Mouse (Mus musculus) activated CD4-positive, CD25-positive, alpha-beta regulatory T cell, adult 4 months (primary cell): ENCODE measurements around the gene Sox21. TPM values are rescaled to one million over a fixed set of nuclear protein-coding genes. Genes with fewer than 3 reads are reported as not detected.

Experiments
- ATAC-seq: one replicate; pipeline ENCODE4 v1.8.0; 2017
- polyA plus RNA-seq, 2 experiments: library from polyadenylated mRNA; unstranded; fragments of 100-300 nt; shearing (Covaris generic); gene quantifications; one replicate each; pipeline ENCODE4 v1.2.1; 2017

Gene Sox21
- polyA plus RNA-seq, 2 experiments from 2014 or later, result not detected

- ATAC-seq, result no peak
Observed at GRCm38 (mm10) chr14:118225061-118225743, 11.6 kb downstream of the Sox21 start.

DNA sequence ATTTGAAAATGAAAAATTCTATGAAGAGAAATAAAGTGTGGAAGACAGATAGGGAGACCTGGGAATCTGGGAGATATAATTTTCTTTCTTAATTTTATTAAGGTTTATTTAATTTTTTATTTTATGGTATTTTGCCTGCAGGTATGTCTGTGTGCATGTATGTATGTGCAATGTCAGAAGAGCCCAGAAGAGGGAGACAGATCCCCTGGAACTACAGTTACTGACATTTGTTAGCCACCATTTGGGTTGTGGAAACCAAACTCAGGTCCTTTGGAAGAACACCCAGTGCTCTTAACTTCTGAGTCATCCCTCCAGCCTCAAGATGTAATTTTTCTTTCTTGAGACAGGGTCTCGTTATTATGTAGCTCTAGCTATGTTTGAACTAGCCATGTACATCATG, 15.9 kb downstream of the Sox21 start:
- ATAC-seq, result no peak

- ATAC-seq, result no peak
Observed at GRCm38 (mm10) chr14:118216826-118217225, 20.0 kb downstream of the Sox21 start.

DNA sequence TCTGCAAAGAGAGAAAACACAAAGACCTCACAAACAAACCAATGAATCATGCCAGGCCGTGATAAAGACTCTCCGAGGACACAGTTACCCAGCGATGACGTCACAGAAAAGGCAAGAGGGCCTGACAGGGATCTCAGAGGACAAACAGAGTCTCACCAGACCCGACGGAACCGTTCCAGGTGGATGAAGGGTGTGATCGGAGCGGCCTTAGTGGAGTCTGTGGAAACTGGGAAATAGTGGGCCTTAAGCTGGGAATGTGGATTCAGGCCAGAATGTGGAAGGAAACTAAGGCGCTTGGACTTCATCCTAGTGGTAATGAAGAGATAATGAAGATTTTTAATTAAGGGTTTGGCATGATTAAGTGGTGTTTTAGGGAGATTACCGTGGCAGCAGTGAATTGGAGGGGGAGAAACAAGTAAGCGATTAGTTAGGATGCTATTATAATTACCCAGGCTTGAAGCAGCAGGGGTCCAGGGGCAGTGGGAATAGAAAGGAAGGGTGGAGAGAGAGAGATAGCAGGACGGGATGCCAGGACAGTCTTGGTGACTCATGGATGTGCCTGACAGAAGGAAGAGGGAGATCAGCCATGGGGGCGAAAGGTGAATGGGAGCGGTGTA, 24.5 kb downstream of the Sox21 start:
- no peak for ATAC-seq

GRCm38 (mm10) chr14:118209642-118210041, 27.2 kb downstream of the Sox21 start:
- ATAC-seq, result no peak

- no peak for ATAC-seq
Observed at GRCm38 (mm10) chr14:118207347-118207746, 29.5 kb downstream of the Sox21 start.

GRCm38 (mm10) chr14:118203031-118203430, 33.8 kb downstream of the Sox21 start:
- no peak for ATAC-seq

- no peak for ATAC-seq
Observed at GRCm38 (mm10) chr14:118202006-118202405, 34.8 kb downstream of the Sox21 start.

DNA sequence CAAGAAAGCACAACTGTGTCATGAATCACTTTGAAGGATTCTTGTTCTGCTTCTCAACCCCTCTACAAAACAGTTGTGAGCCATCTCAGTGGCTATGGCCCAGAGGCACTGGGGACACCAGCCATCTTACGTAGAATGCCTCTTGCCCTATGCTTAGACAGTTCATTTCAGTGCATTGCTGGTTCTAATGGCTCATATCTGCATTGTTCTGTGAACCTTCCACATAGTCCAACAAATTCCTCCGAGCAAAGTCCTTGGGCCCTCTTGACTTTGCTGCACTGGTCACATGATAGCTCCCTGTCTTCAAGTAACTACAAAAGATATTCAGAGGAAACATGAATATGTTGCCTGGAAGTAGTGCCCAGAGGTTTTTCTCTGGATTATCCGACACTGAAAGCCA, 36.1 kb downstream of the Sox21 start:
- no peak for ATAC-seq

GRCm38 (mm10) chr14:118197063-118197462, 39.8 kb downstream of the Sox21 start:
- ATAC-seq, result no peak

GRCm38 (mm10) chr14:118194219-118194914, 42.5 kb downstream of the Sox21 start:
- ATAC-seq, result no peak

DNA sequence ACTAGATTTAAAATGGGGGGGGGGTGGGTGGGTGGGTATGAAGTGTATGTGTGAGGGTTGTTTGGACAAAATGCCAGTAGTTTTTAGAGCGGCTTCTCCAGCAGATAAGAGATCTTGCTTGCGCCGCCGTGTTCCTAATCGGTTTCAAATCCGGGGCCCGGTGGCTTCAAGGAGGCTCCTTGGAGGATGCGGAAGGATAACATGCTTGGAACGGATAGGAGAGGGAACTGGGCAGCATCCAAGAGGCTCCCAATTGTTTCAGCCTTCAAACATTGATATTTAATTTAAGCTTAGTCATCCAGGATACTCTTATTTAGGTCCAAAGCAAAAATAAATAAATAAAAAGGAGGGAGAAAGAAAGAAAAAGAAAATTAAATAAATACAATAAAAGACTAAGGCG, 43.2 kb downstream of the Sox21 start:
- no peak for ATAC-seq

GRCm38 (mm10) chr14:118193001-118193628, 43.7 kb downstream of the Sox21 start:
- no peak for ATAC-seq

DNA sequence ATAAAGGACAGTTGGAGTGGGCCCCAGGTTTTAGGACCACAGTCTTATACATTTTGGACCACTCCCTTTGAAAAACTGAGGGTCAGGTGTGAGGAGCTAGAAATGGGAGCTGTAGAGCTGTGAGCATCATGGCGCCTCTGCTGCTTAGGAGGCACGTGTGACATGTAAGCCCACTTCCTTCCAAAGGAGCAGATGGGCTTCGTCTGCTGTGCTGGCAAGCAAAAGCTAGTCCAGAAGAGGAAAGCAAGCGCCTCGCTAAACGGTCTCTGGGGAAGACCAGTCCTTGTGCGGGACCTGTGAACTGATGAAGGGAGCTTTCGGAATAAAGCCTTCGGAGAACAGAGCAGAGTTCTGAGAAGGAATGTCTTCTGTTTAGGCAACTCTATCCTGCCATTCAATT, 45.4 kb downstream of the Sox21 start:
- ATAC-seq, result no peak

Other genes starting within 250 kb of the Sox21 start
- gene Dct, start 184.8 kb downstream of the Sox21 start, polyA plus RNA-seq, result under 1 TPM in 1 of 2 experiments, not detected in 1; 0.32 TPM
- 10 to 100 TPM; 25.7 to 33.6 TPM for gene Tgds, start 104.3 kb downstream of the Sox21 start, polyA plus RNA-seq
- 1 to 10 TPM; 7.6 to 8.8 TPM for gene Gpr180, start 99.9 kb downstream of the Sox21 start, polyA plus RNA-seq
- not detected for gene Gm9376, start 29.9 kb upstream of the Sox21 start, polyA plus RNA-seq